Mouse (Mus musculus) megakaryocyte, embryonic 14.5 days (primary cell): Measurements from ENCODE around the gene Klhl24.

Source experiments
- FLI1 ChIP-seq: IDR thresholded peaks from 2 replicates; pipeline ENCODE4 v1.6.1; 2012; ENCODE audit warnings: low read length, inconsistent platforms, mixed read lengths
- GATA1 ChIP-seq: IDR thresholded peaks from 3 replicates; pipeline ENCODE4 v1.6.1; 2012; ENCODE audit warnings: mixed read lengths, low read length, inconsistent platforms, borderline replicate concordance

- no peak for TF ChIP-seq GATA1
- TF ChIP-seq FLI1, result no peak
Observed at GRCm38 (mm10) chr16:20116069-20116468, 18.7 kb downstream of the Klhl24 start.
